Mouse (Mus musculus): ENCODE measurements around the gene Hpse2. TPM values are rescaled to one million over a fixed set of nuclear protein-coding genes. Genes with fewer than 3 reads are reported as not detected.
A peak's percentile ranks its signal among the peaks of the same experiment; 100 is the strongest.

Hpse2 gene
- total RNA-seq, 1 experiment = 0.27 TPM

DNA sequence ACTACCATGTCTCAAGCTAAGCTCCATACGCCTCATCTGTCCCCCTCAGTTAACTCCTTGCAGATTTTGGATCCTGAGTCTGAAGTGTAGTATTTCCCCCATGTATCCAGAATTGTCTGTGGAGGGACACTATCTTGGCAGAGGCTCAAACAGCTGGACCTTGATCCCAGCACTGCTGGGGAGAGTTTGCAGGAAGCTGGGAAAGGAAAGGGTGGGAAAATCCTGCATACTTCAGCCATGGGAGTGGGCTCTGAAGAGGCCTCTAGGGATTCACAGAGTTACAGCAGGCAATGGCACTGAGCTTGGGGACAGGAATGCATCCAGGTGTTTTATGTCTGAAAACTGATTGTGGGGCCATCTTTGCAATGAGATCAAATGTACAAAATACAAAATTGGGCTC lies 450.6 kb downstream of the Hpse2 start:
- no peaks in the 10 kb centered on the region for H3K9me3 ChIP-seq (ENCODE audit: control insufficient read depth, insufficient read depth, low read depth, low read length)
- TF ChIP-seq MAFK (IDR thresholded peaks at IDR 0.05; ENCODE audit: insufficient read depth, low read depth, low read length) = no peak
- TF ChIP-seq ZC3H11A (IDR thresholded peaks at IDR 0.05; ENCODE audit: borderline replicate concordance, low read depth, low read length) = no peak
- TF ChIP-seq ZNF384 (IDR thresholded peaks at IDR 0.05; ENCODE audit: low read depth, low read length) = no peak
- TF ChIP-seq HCFC1 (IDR thresholded peaks at IDR 0.05; ENCODE audit: borderline replicate concordance, insufficient read depth, low read length) = no peak
- no peak for TF ChIP-seq CHD2 (IDR thresholded peaks at IDR 0.05; ENCODE audit: low read depth, low read length)
- no peak overlapping the region for H3K9ac ChIP-seq (ENCODE audit: insufficient read depth, low read depth, low read length, poor library complexity, severe bottlenecking)
- H3K27ac ChIP-seq (ENCODE audit: insufficient read depth, low read depth, low read length, poor library complexity, severe bottlenecking) = no peak overlapping the region
- H3K4me1 ChIP-seq (ENCODE audit: control insufficient read depth in 2 of 2, insufficient read depth in 2 of 2, low read length in 2 of 2, poor library complexity in 1 of 2) = peaks cover 2 to 3% of the 10 kb centered on the region in 2 experiments; a peak in 1 of 4 replicates
- DNase-seq (ENCODE audit: low read depth, low spot score) = no peak
- in situ Hi-C loops (cut with MboI; ENCODE audit: low sequenced_read_pairs in 2 of 2, unreplicated experiment in 2 of 2) = no loop called here
- H3K4me3 ChIP-seq (ENCODE audit: insufficient read depth in 1 of 2, low read depth in 1 of 2, low read length in 2 of 2, poor library complexity in 1 of 2, severe bottlenecking in 1 of 2) = no peak overlapping the region
- no peaks in the 10 kb centered on the region for H3K36me3 ChIP-seq (ENCODE audit: control insufficient read depth, insufficient read depth, low read length, poor library complexity, severe bottlenecking)

DNA sequence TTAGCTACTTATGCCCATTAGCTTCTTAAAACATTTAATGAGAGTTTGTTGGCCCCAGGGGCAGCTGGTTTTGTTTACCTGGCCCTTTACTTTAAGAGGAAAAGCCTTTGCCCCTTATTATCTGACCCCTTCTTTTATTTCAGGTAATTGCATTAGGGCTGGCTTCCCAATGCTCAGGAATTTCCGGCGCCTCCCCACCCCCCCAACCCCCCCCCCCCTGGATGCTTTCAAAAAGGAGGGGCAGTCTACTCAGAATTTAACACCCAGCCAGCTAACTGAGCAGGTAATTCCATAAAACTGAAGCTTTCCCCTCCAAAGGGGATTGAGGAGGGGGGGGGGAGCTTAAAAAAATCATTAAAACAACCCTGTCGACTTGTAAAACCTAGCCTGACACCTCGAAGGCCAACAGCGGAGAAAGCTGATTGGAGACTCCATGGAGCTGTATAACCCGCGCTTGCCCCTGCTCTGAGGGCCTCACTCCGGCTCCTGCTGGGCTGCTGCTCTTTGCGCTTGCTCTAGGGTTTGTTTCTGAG lies 451.4 kb downstream of the Hpse2 start:
- Histone ChIP-seq H3K27ac (ENCODE audit: insufficient read depth, low read depth, low read length, poor library complexity, severe bottlenecking) (no peak overlapping the region; the same call in 1 of the 2 replicates), H3K36me3 (ENCODE audit: control insufficient read depth, insufficient read depth, low read length, poor library complexity, severe bottlenecking) (no peaks in the 10 kb centered on the region), H3K9ac (ENCODE audit: insufficient read depth, low read depth, low read length, poor library complexity, severe bottlenecking) (no peak overlapping the region), H3K4me3 (ENCODE audit: insufficient read depth in 1 of 2, low read depth in 1 of 2, low read length in 2 of 2, poor library complexity in 1 of 2, severe bottlenecking in 1 of 2) (no peak overlapping the region), H3K9me3 (ENCODE audit: control insufficient read depth, insufficient read depth, low read depth, low read length) (no peaks in the 10 kb centered on the region), H3K4me1 (ENCODE audit: control insufficient read depth in 2 of 2, insufficient read depth in 2 of 2, low read length in 2 of 2, poor library complexity in 1 of 2) (peaks cover 2 to 3% of the 10 kb centered on the region in 2 experiments; a peak in 1 of 4 replicates)
- in situ Hi-C loops (cut with MboI; ENCODE audit: low sequenced_read_pairs in 2 of 2, unreplicated experiment in 2 of 2) = no loop called here
- TF ChIP-seq MAFK (IDR thresholded peaks at IDR 0.05; ENCODE audit: insufficient read depth, low read depth, low read length) = no peak
- peak; percentile 21 for DNase-seq (ENCODE audit: low read depth, low spot score)

GRCm38 (mm10) chr19:42929702-42930101 lies 458.5 kb downstream of the Hpse2 start:
- TF ChIP-seq ZC3H11A (IDR thresholded peaks at IDR 0.05; ENCODE audit: borderline replicate concordance, low read depth, low read length) (no peak), CHD2 (IDR thresholded peaks at IDR 0.05; ENCODE audit: low read depth, low read length) (no peak), HCFC1 (IDR thresholded peaks at IDR 0.05; ENCODE audit: borderline replicate concordance, insufficient read depth, low read length) (no peak), MAFK (IDR thresholded peaks at IDR 0.05; ENCODE audit: insufficient read depth, low read depth, low read length) (no peak), ZNF384 (IDR thresholded peaks at IDR 0.05; ENCODE audit: low read depth, low read length) (no peak)
- no peak overlapping the region for H3K4me3 ChIP-seq (ENCODE audit: insufficient read depth in 1 of 2, low read depth in 1 of 2, low read length in 2 of 2, poor library complexity in 1 of 2, severe bottlenecking in 1 of 2)
- in situ Hi-C loops (cut with MboI; ENCODE audit: low sequenced_read_pairs in 2 of 2, unreplicated experiment in 2 of 2) = no loop called here
- no peaks in the 10 kb centered on the region for H3K9me3 ChIP-seq (ENCODE audit: control insufficient read depth, insufficient read depth, low read depth, low read length)
- no peaks in the 10 kb centered on the region for H3K4me1 ChIP-seq (ENCODE audit: control insufficient read depth in 2 of 2, insufficient read depth in 2 of 2, low read length in 2 of 2, poor library complexity in 1 of 2)
- no peak for DNase-seq (ENCODE audit: low read depth, low spot score)
- H3K27ac ChIP-seq (ENCODE audit: insufficient read depth, low read depth, low read length, poor library complexity, severe bottlenecking) = no peak overlapping the region
- no peak overlapping the region for H3K9ac ChIP-seq (ENCODE audit: insufficient read depth, low read depth, low read length, poor library complexity, severe bottlenecking)
- H3K36me3 ChIP-seq (ENCODE audit: control insufficient read depth, insufficient read depth, low read length, poor library complexity, severe bottlenecking) = no peaks in the 10 kb centered on the region

GRCm38 (mm10) chr19:42928271-42928670 lies 459.9 kb downstream of the Hpse2 start:
- no peak for TF ChIP-seq MAFK (IDR thresholded peaks at IDR 0.05; ENCODE audit: insufficient read depth, low read depth, low read length)
- TF ChIP-seq HCFC1 (IDR thresholded peaks at IDR 0.05; ENCODE audit: borderline replicate concordance, insufficient read depth, low read length) = no peak
- TF ChIP-seq ZNF384 (IDR thresholded peaks at IDR 0.05; ENCODE audit: low read depth, low read length) = no peak
- TF ChIP-seq CHD2 (IDR thresholded peaks at IDR 0.05; ENCODE audit: low read depth, low read length) = no peak
- TF ChIP-seq ZC3H11A (IDR thresholded peaks at IDR 0.05; ENCODE audit: borderline replicate concordance, low read depth, low read length) = no peak
- Histone ChIP-seq H3K9me3 (ENCODE audit: control insufficient read depth, insufficient read depth, low read depth, low read length) (no peaks in the 10 kb centered on the region), H3K36me3 (ENCODE audit: control insufficient read depth, insufficient read depth, low read length, poor library complexity, severe bottlenecking) (no peaks in the 10 kb centered on the region), H3K4me3 (ENCODE audit: insufficient read depth in 1 of 2, low read depth in 1 of 2, low read length in 2 of 2, poor library complexity in 1 of 2, severe bottlenecking in 1 of 2) (no peak overlapping the region), H3K9ac (ENCODE audit: insufficient read depth, low read depth, low read length, poor library complexity, severe bottlenecking) (no peak overlapping the region), H3K27ac (ENCODE audit: insufficient read depth, low read depth, low read length, poor library complexity, severe bottlenecking) (no peak overlapping the region), H3K4me1 (ENCODE audit: control insufficient read depth in 2 of 2, insufficient read depth in 2 of 2, low read length in 2 of 2, poor library complexity in 1 of 2) (no peaks in the 10 kb centered on the region)
- in situ Hi-C loops (cut with MboI; ENCODE audit: low sequenced_read_pairs in 2 of 2, unreplicated experiment in 2 of 2) = no loop called here
- DNase-seq (ENCODE audit: low read depth, low spot score) = no peak

GRCm38 (mm10) chr19:42922610-42923009 lies 465.5 kb downstream of the Hpse2 start:
- H3K27ac ChIP-seq (ENCODE audit: insufficient read depth, low read depth, low read length, poor library complexity, severe bottlenecking) = no peak overlapping the region
- H3K4me3 ChIP-seq (ENCODE audit: insufficient read depth in 1 of 2, low read depth in 1 of 2, low read length in 2 of 2, poor library complexity in 1 of 2, severe bottlenecking in 1 of 2) = no peak overlapping the region
- DNase-seq (ENCODE audit: low read depth, low spot score) = no peak
- TF ChIP-seq MAFK (IDR thresholded peaks at IDR 0.05; ENCODE audit: insufficient read depth, low read depth, low read length) = no peak
- no peak for TF ChIP-seq HCFC1 (IDR thresholded peaks at IDR 0.05; ENCODE audit: borderline replicate concordance, insufficient read depth, low read length)
- TF ChIP-seq CHD2 (IDR thresholded peaks at IDR 0.05; ENCODE audit: low read depth, low read length) = no peak
- no peak for TF ChIP-seq ZC3H11A (IDR thresholded peaks at IDR 0.05; ENCODE audit: borderline replicate concordance, low read depth, low read length)
- no peak for TF ChIP-seq ZNF384 (IDR thresholded peaks at IDR 0.05; ENCODE audit: low read depth, low read length)
- no peaks in the 10 kb centered on the region for H3K36me3 ChIP-seq (ENCODE audit: control insufficient read depth, insufficient read depth, low read length, poor library complexity, severe bottlenecking)
- H3K9ac ChIP-seq (ENCODE audit: insufficient read depth, low read depth, low read length, poor library complexity, severe bottlenecking) = no peak overlapping the region
- in situ Hi-C loops (cut with MboI; ENCODE audit: low sequenced_read_pairs in 2 of 2, unreplicated experiment in 2 of 2) = no loop called here
- H3K4me1 ChIP-seq (ENCODE audit: control insufficient read depth in 2 of 2, insufficient read depth in 2 of 2, low read length in 2 of 2, poor library complexity in 1 of 2) = no peaks in the 10 kb centered on the region
- no peaks in the 10 kb centered on the region for H3K9me3 ChIP-seq (ENCODE audit: control insufficient read depth, insufficient read depth, low read depth, low read length)
